Mouse (Mus musculus) small intestine, adult 2 months (tissue): Measurements from ENCODE around the gene Hat1.

Source experiments
- CTCF ChIP-seq: fragments of 200-500 bp; IDR thresholded peaks from 2 replicates; pipeline ENCODE4 v1.5.1; 2012; ENCODE audit warnings: low read depth, mild to moderate bottlenecking, control low read depth, inconsistent platforms, low read length, moderate library complexity, mixed read lengths; ENCODE audit not compliant: insufficient replicate concordance, insufficient read length; ENCODE audit errors: extremely low read depth
- POLR2A ChIP-seq: fragments of 200-500 bp; IDR thresholded peaks from 2 replicates; pipeline ENCODE4 v1.6.1; 2012; ENCODE audit warnings: low read depth, mild to moderate bottlenecking, control low read depth, inconsistent platforms, low read length, moderate library complexity

- TF ChIP-seq POLR2A (no peak), CTCF (no peak)
These were observed 1.1 kb downstream of the Hat1 start for GRCm38 (mm10) chr2:71389864-71390263.
